ENCODE assay signal across 8 mouse cellular contexts in the genomic region with DNA sequence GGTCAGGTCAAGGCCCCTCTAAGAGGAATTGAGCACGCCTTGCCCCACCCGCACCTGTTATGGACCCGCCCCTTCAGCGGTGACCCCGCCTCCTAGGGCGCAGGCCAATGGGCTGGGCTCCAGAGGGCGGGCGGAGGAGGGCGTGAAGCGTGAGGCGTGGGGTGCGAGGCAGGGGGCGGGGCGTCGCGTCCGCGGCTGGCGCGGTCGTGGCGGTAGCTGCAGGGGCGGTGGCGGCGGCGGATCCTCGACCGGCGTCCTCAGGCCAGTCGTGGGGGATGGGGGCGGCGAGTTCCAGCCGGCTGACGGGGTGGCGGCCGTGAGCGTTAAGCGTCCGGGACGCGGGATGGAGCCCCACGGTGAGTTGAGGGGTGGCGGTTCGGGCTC. TPM values are rescaled to one million over a fixed set of nuclear protein-coding genes. Genes with fewer than 3 reads are reported as not detected.
A peak's percentile ranks its signal among the peaks of the same experiment; 100 is the strongest.
DNase-seq lines count a peak whose midpoint lies in the region; ATAC-seq and TF ChIP-seq lines count a peak whose summit lies in the region.

No protein-coding gene starts in this region.

- peak overlapping the region; percentile 55 for H3K4me3 ChIP-seq in forebrain, embryonic 16.5 days (replicated peaks; ENCODE audit: low read length)
- peak overlapping the region; percentile 64 for H3K4me3 ChIP-seq in liver, embryonic 16.5 days (ENCODE audit: low read depth, low read length)
- peak overlapping the region; percentile 57 for H3K4me3 ChIP-seq in neural tube, embryonic 14.5 days (ENCODE audit: low read depth, low read length)
- H3K4me3 ChIP-seq in stomach, postnatal 0 days (ENCODE audit: low read depth, low read length): peak overlapping the region; percentile 80

- TF ChIP-seq EP300 in stomach, postnatal 0 days (optimal IDR thresholded peaks at IDR 0.05): no peak

- peaks cover 5% of the 10 kb centered on the region; the same call in 1 of the 2 replicates for H3K4me1 ChIP-seq in forebrain, embryonic 16.5 days (replicated peaks; ENCODE audit: control insufficient read depth, insufficient read depth, low read length)
- H3K4me1 ChIP-seq in liver, embryonic 16.5 days (ENCODE audit: control insufficient read depth, low read depth, low read length): peaks cover 3% of the 10 kb centered on the region; the same call in 1 of the 2 replicates
- H3K4me1 ChIP-seq in neural tube, embryonic 14.5 days (ENCODE audit: control insufficient read depth, insufficient read depth, low read length): no peaks in the 10 kb centered on the region
- no peaks in the 10 kb centered on the region; the same call in 1 of the 2 replicates for H3K4me1 ChIP-seq in stomach, postnatal 0 days (replicated peaks; ENCODE audit: control insufficient read depth, insufficient read depth)

- ATAC-seq in forebrain, embryonic 16.5 days: peak; percentile 79
- peak; percentile 97 for ATAC-seq in liver, embryonic 16.5 days (ENCODE audit: low read depth)
- peak; percentile 95 for ATAC-seq in neural tube, embryonic 14.5 days (ENCODE audit: low read depth)
- ATAC-seq in stomach, postnatal 0 days (ENCODE audit: low FRiP score, low TSS enrichment): peak; percentile 98

- peak; percentile 16 to 37 for DNase-seq in CD8-positive naive resting alpha-beta T cell, adult 2 months (ENCODE audit: low read depth in 2 of 2, low spot score in 2 of 2)
- DNase-seq in cerebellum, adult 11-12 months: peak; percentile 34
- peak; percentile 93 to 94 for DNase-seq in heart, postnatal 14 days
- DNase-seq in large intestine, adult 2 months (ENCODE audit: low read depth, low spot score): peak; percentile 64
- peak; percentile 96 for DNase-seq in stomach, postnatal 0 days (ENCODE audit: low spot score)

- intact Hi-C loops in heart, postnatal 14 days (cut with DNase I): loop anchor here (5.0 kb wide), 1 partner anchor 36 kb away; no protein-coding TSS in a partner anchor

- no peak for TF ChIP-seq CTCF in stomach, postnatal 0 days (IDR thresholded peaks at IDR 0.05; ENCODE audit: low read depth)

- WGBS in forebrain, embryonic 16.5 days: under 1% methylated on average over 42 of the region's 44 CpGs
- WGBS in large intestine, adult 2 months: under 1% methylated on average over 41 of the region's 44 CpGs
- WGBS in liver, embryonic 16.5 days (ENCODE audit: insufficient replicate concordance): 1% methylated on average over 24 of the region's 44 CpGs
- under 1% methylated on average over 32 of the region's 44 CpGs for WGBS in neural tube, embryonic 14.5 days
- 2% methylated on average over 33 of the region's 44 CpGs for WGBS in stomach, postnatal 0 days

- H3K27ac ChIP-seq in forebrain, embryonic 16.5 days (ENCODE audit: low read length): no peak overlapping the region
- H3K27ac ChIP-seq in liver, embryonic 16.5 days (ENCODE audit: low read length): no peak overlapping the region
- no peak overlapping the region for H3K27ac ChIP-seq in neural tube, embryonic 14.5 days (ENCODE audit: low read depth, low read length)
- peak overlapping the region; percentile 91 for H3K27ac ChIP-seq in stomach, postnatal 0 days (replicated peaks)

- no peaks in the 10 kb centered on the region for H3K9me3 ChIP-seq in forebrain, embryonic 16.5 days (ENCODE audit: control insufficient read depth, low read length)
- no peaks in the 10 kb centered on the region for H3K9me3 ChIP-seq in liver, embryonic 16.5 days (replicated peaks; ENCODE audit: control insufficient read depth, low read length)
- H3K9me3 ChIP-seq in neural tube, embryonic 14.5 days (ENCODE audit: control insufficient read depth, low read length): no peaks in the 10 kb centered on the region
- H3K9me3 ChIP-seq in stomach, postnatal 0 days (ENCODE audit: control insufficient read depth, low read length): no peaks in the 10 kb centered on the region

- peak overlapping the region; percentile 55 for H3K9ac ChIP-seq in forebrain, embryonic 16.5 days (replicated peaks; ENCODE audit: low read depth, low read length)
- H3K9ac ChIP-seq in liver, embryonic 16.5 days (ENCODE audit: low read depth, low read length): peak overlapping the region; percentile 62
- H3K9ac ChIP-seq in neural tube, embryonic 14.5 days (replicated peaks; ENCODE audit: low read depth, low read length): peak overlapping the region; percentile 64
- H3K9ac ChIP-seq in stomach, postnatal 0 days (ENCODE audit: low read length): peak overlapping the region; percentile 85

- H3K36me3 ChIP-seq in forebrain, embryonic 16.5 days (ENCODE audit: control insufficient read depth, insufficient read depth): no peaks in the 10 kb centered on the region
- H3K36me3 ChIP-seq in liver, embryonic 16.5 days (ENCODE audit: control insufficient read depth, insufficient read depth): no peaks in the 10 kb centered on the region
- H3K36me3 ChIP-seq in neural tube, embryonic 14.5 days (ENCODE audit: control insufficient read depth, insufficient read depth, low read length): no peaks in the 10 kb centered on the region
- H3K36me3 ChIP-seq in stomach, postnatal 0 days (ENCODE audit: control insufficient read depth, insufficient read depth, low read length): no peaks in the 10 kb centered on the region

- peaks cover 10% of the 10 kb centered on the region for H3K27me3 ChIP-seq in forebrain, embryonic 16.5 days (replicated peaks; ENCODE audit: control insufficient read depth, insufficient read depth, low read length)
- H3K27me3 ChIP-seq in liver, embryonic 16.5 days (ENCODE audit: control insufficient read depth, insufficient read depth, low read depth, low read length): peaks cover 20% of the 10 kb centered on the region
- H3K27me3 ChIP-seq in neural tube, embryonic 14.5 days (ENCODE audit: control insufficient read depth, insufficient read depth, low read length): peaks cover 13% of the 10 kb centered on the region
- no peaks in the 10 kb centered on the region for H3K27me3 ChIP-seq in stomach, postnatal 0 days (ENCODE audit: control insufficient read depth, insufficient read depth, low read length)

- H3K4me2 ChIP-seq in forebrain, embryonic 16.5 days (ENCODE audit: low read length): peak overlapping the region; percentile 68
- H3K4me2 ChIP-seq in liver, embryonic 16.5 days (ENCODE audit: low read depth, low read length): peak overlapping the region; percentile 69
- H3K4me2 ChIP-seq in neural tube, embryonic 14.5 days (ENCODE audit: low read depth, low read length): peak overlapping the region; percentile 74
- peak overlapping the region; percentile 77 for H3K4me2 ChIP-seq in stomach, postnatal 0 days (replicated peaks; ENCODE audit: low read depth)

RNA-seq across cellular contexts. Expression of gene Arhgap29, which starts 0.7 kb away (rescaled TPM):
- 18.3 and 27.8 TPM in 2 replicates for polyA plus RNA-seq in forebrain, embryonic 16.5 days (2015; fragmentation: Nextera tagmentation; extraction: Ambion mirVana)
- total RNA-seq in heart, postnatal 14 days (2021): 10 to 100 TPM; 71.1 to 72.6 TPM
- 5.9 and 7.0 TPM in 2 replicates for polyA plus RNA-seq in large intestine, adult 2 months (2012; rRNA removed)
- polyA plus RNA-seq in liver, embryonic 16.5 days (2015; fragmentation: Nextera tagmentation; extraction: Ambion mirVana): 7.0 and 7.3 TPM in 2 replicates
- polyA plus RNA-seq in neural tube, embryonic 14.5 days (2014; fragmentation: Nextera tagmentation; extraction: Ambion mirVana): 11.3 and 38.5 TPM in 2 replicates
- polyA plus RNA-seq in stomach, postnatal 0 days (2015; fragmentation: Nextera tagmentation; extraction: Ambion mirVana): 15.4 and 16.6 TPM in 2 replicates

Comparison
In these comparisons a context has a peak if more than half of its experiments do, and no peak if none do; other contexts are left out.
1. DNase-seq: peak in every context shown above with its lines; median percentile 96 in stomach, postnatal 0 days; 94 in heart, postnatal 14 days; 64 in large intestine, adult 2 months; 34 in cerebellum, adult 11-12 months; 26 in CD8-positive naive resting alpha-beta T cell, adult 2 months.